In genomic region chr2:27922053-27922452, GRCm38 (mm10) we compare ENCODE assay signal across 10 mouse cellular contexts. TPM values are rescaled to one million over a fixed set of nuclear protein-coding genes. Genes with fewer than 3 reads are reported as not detected.
"Had no signal": no experiment of that assay in that cellular context is flagged by ENCODE, and none has a peak within 500 bp of the region (broad histone marks: within the 10 kb centered on the region; RNA-seq: fewer than 3 reads in every experiment).

No protein-coding gene starts in this region.

- DNase-seq: kidney, postnatal 10 days; kidney, postnatal 4 days; liver; liver, embryonic 13.5 days; liver, postnatal 0 days; thymus, adult 2 months; thymus, postnatal 25 days had no signal

- ATAC-seq: intestine, postnatal 0 days; liver, postnatal 0 days; midbrain, embryonic 15.5 days had no signal

RNA-seq across cellular contexts. Expression of gene Col5a1, which starts 35.8 kb away (rescaled TPM):
- total RNA-seq: neutrophil, adult 5-6 weeks had no signal
